Mouse (Mus musculus): ENCODE results near the gene Cyp4f18.

- no peak for TF ChIP-seq ETS1 (conservative IDR thresholded peaks at IDR 0.05; ENCODE audit: low read depth, low read length)
- no peak for TF ChIP-seq CTCF (conservative IDR thresholded peaks at IDR 0.05 in 1 of 2, IDR thresholded peaks at IDR 0.05 in 1 of 2; ENCODE audit: low read depth in 2 of 2, low read length in 2 of 2)
- no peak for TF ChIP-seq USF2 (conservative IDR thresholded peaks at IDR 0.05; ENCODE audit: low read depth, low read length)
- TF ChIP-seq MAFK (IDR thresholded peaks at IDR 0.05; ENCODE audit: insufficient replicate concordance, low read length), result no peak
- no peak for TF ChIP-seq UBTF (IDR thresholded peaks at IDR 0.05; ENCODE audit: low read depth, low read length)
- no peak for TF ChIP-seq RCOR1 (conservative IDR thresholded peaks at IDR 0.05; ENCODE audit: low read depth, low read length)
- no peak for TF ChIP-seq POLR2A (IDR thresholded peaks at IDR 0.05; ENCODE audit: low read depth, low read length)
- TF ChIP-seq POLR2AphosphoS2 (IDR thresholded peaks at IDR 0.05; ENCODE audit: low read depth, low read length), result no peak
- no peak for TF ChIP-seq ZKSCAN1 (IDR thresholded peaks at IDR 0.05; ENCODE audit: borderline replicate concordance, low read depth, low read length)
- no peak for TF ChIP-seq EP300 (IDR thresholded peaks at IDR 0.05; ENCODE audit: low read length)
- TF ChIP-seq MAZ (IDR thresholded peaks at IDR 0.05; ENCODE audit: low read depth, low read length), result no peak
- no peak for TF ChIP-seq ZNF384 (IDR thresholded peaks at IDR 0.05; ENCODE audit: low read depth, low read length)
- no peak for TF ChIP-seq HCFC1 (IDR thresholded peaks at IDR 0.05; ENCODE audit: low read depth, low read length)
Measured at GRCm38 (mm10) chr8:71965166-71965565, 44.3 kb downstream of the Cyp4f18 start.

All from CH12.LX (cell line).